Mouse (Mus musculus) heart, postnatal 36 days (tissue): Measurements from ENCODE around the gene Trappc3. TPM values are rescaled to one million over a fixed set of nuclear protein-coding genes. Genes with fewer than 3 reads are reported as not detected.
"Not testable (repeated sequence)": the region's sequence is repeated elsewhere in the genome, so short reads cannot be mapped to it uniquely, and the experiment has no call there.

Experiments
- DNase-seq, 2 experiments: peaks; one replicate each; pipeline ENCODE4 v3.0.0; 2021 to 2022
- intact Hi-C: fragments of 180-260 bp; cut with DNase I; formaldehyde crosslinking; loops from one replicate; pipeline ENCODE4 v1.15.1; 2025
- total RNA-seq, 2 experiments: library from RNA; stranded (reverse); gene quantifications; 2 replicates each; pipeline ENCODE4 v1.2.3; 2021

Gene Trappc3
- total RNA-seq: 10 to 100 TPM; 45.9 to 46.3 TPM

GRCm38 (mm10) chr4:126262119-126262807, at the start of gene Trappc3:
Gene Trappc3 (plus strand): TSS chr4:126262325.
- intact Hi-C loops: loop anchor here (1.0 to 5.0 kb wide), 5 partner anchors 35 to 175 kb away; no protein-coding TSS in a partner anchor
- peak; percentile 99 for DNase-seq

GRCm38 (mm10) chr4:126217771-126218170, 44.4 kb upstream of the Trappc3 start:
- no peak for DNase-seq
- intact Hi-C loops: no loop called here

- intact Hi-C loops: not testable (repeated sequence)
Observed at GRCm38 (mm10) chr4:126219540-126219939, 42.6 kb upstream of the Trappc3 start.

GRCm38 (mm10) chr4:126220045-126220444, 42.1 kb upstream of the Trappc3 start:
- intact Hi-C loops: no loop called here
- DNase-seq: no peak

More at GRCm38 (mm10) chr4:126219540-126219939, 42.6 kb upstream of the Trappc3 start:
- DNase-seq: not testable (repeated sequence)

GRCm38 (mm10) chr4:126222631-126223030, 39.5 kb upstream of the Trappc3 start:
- intact Hi-C loops: no loop called here
- no peak for DNase-seq

- intact Hi-C loops: loop anchor here (1.0 to 2.0 kb wide), 4 partner anchors 26 to 83 kb away; partner anchors contain the start of gene Trappc3
Observed at GRCm38 (mm10) chr4:126226640-126227039, 35.5 kb upstream of the Trappc3 start.

GRCm38 (mm10) chr4:126227077-126227761, 34.9 kb upstream of the Trappc3 start:
- peak; percentile 93 for DNase-seq
- intact Hi-C loops: loop anchor here (1.0 to 2.0 kb wide), 4 partner anchors 26 to 82 kb away; partner anchors contain the start of gene Trappc3

More at GRCm38 (mm10) chr4:126226640-126227039, 35.5 kb upstream of the Trappc3 start:
- DNase-seq: no peak

- intact Hi-C loops: no loop called here
- no peak for DNase-seq
Observed at GRCm38 (mm10) chr4:126228144-126228543, 34.0 kb upstream of the Trappc3 start.

- DNase-seq: no peak
- intact Hi-C loops: no loop called here
Observed at GRCm38 (mm10) chr4:126229900-126230299, 32.2 kb upstream of the Trappc3 start.

GRCm38 (mm10) chr4:126233676-126234308, 28.3 kb upstream of the Trappc3 start:
- intact Hi-C loops: no loop called here
- DNase-seq: no peak

GRCm38 (mm10) chr4:126234496-126235175, 27.5 kb upstream of the Trappc3 start:
- intact Hi-C loops: no loop called here
- DNase-seq: no peak

GRCm38 (mm10) chr4:126235191-126235590, 26.9 kb upstream of the Trappc3 start:
- intact Hi-C loops: no loop called here
- DNase-seq: no peak

GRCm38 (mm10) chr4:126236467-126237280, 25.5 kb upstream of the Trappc3 start:
- intact Hi-C loops: no loop called here
- DNase-seq: no peak

GRCm38 (mm10) chr4:126237721-126238242, 24.3 kb upstream of the Trappc3 start:
- intact Hi-C loops: loop anchor here (2.0 kb wide), 1 partner anchor 19 kb away; the partner anchor contains the start of gene Map7d1
- peak in 1 of 2 experiments; percentile 62 for DNase-seq

- peak in 1 of 2 experiments; percentile 1 for DNase-seq
- intact Hi-C loops: loop anchor here (2.0 kb wide), 1 partner anchor 17 kb away; the partner anchor contains the start of gene Map7d1
Observed at GRCm38 (mm10) chr4:126239862-126240475, 22.2 kb upstream of the Trappc3 start.

- no peak for DNase-seq
- intact Hi-C loops: no loop called here
Observed at GRCm38 (mm10) chr4:126241956-126242355, 20.2 kb upstream of the Trappc3 start.

GRCm38 (mm10) chr4:126242510-126242909, 19.6 kb upstream of the Trappc3 start:
- DNase-seq: peak in 1 of 2 experiments; percentile 39
- intact Hi-C loops: no loop called here

- intact Hi-C loops: no loop called here
- DNase-seq: no peak
Observed at GRCm38 (mm10) chr4:126246202-126246889, 15.8 kb upstream of the Trappc3 start.
